Mouse (Mus musculus) intestine, postnatal 0 days (tissue): ENCODE measurements at regions not wholly inside any gene's neighbourhood (a gene's known extent, or its start where the extent isn't known, plus 50 kb on each side); places are given as distances from the start of the nearest gene placed in this dataset.

ENCODE experiments used
- ATAC-seq: fragments of 200-750 bp; cut with Nextera tagmentation; 2 replicates; pipeline ENCODE4 v1.8.0; 2017; ENCODE audit warnings: mild to moderate bottlenecking, moderate TSS enrichment, moderate library complexity
- H3K27ac ChIP-seq: fragments of 300-500 bp; sonication (generic); 2 replicates; pipeline ENCODE4 v1.5.1; 2014; ENCODE audit warnings: mild to moderate bottlenecking, low read depth, low read length, moderate library complexity
- H3K27me3 ChIP-seq: fragments of 300-500 bp; sonication (generic); replicated peaks from 2 replicates; pipeline ENCODE4 v1.6.1; 2014; ENCODE audit warnings: low read length, mixed read lengths; ENCODE audit not compliant: control insufficient read depth, insufficient read depth
- H3K36me3 ChIP-seq: fragments of 300-500 bp; sonication (generic); 2 replicates; pipeline ENCODE4 v1.6.1; 2014; ENCODE audit warnings: mild to moderate bottlenecking, moderate library complexity; ENCODE audit not compliant: control insufficient read depth, insufficient read depth
- H3K4me1 ChIP-seq: fragments of 300-500 bp; sonication (generic); replicated peaks from 2 replicates; pipeline ENCODE4 v1.6.1; 2014; ENCODE audit warnings: antibody characterized with exemption, low read length, mixed read lengths; ENCODE audit not compliant: control insufficient read depth, insufficient read depth
- H3K4me2 ChIP-seq: fragments of 300-500 bp; sonication (generic); replicated peaks from 2 replicates; pipeline ENCODE4 v1.6.1; 2014; ENCODE audit warnings: low read depth, mild to moderate bottlenecking, moderate library complexity
- H3K4me3 ChIP-seq: fragments of 300-500 bp; sonication (generic); 2 replicates; pipeline ENCODE4 v1.5.1; 2014; ENCODE audit warnings: low read depth, low read length
- H3K9ac ChIP-seq: fragments of 300-500 bp; sonication (generic); 2 replicates; pipeline ENCODE4 v1.6.1; 2014; ENCODE audit warnings: mild to moderate bottlenecking, low read depth, low read length
- H3K9me3 ChIP-seq: fragments of 300-500 bp; sonication (generic); 2 replicates; pipeline ENCODE4 v1.6.1; 2016; ENCODE audit warnings: mixed run types; ENCODE audit not compliant: control insufficient read depth
- CTCF ChIP-seq: sonication (generic); IDR thresholded peaks from 2 replicates; pipeline ENCODE4 v1.5.1; 2016; ENCODE audit warnings: low read depth, mild to moderate bottlenecking, control low read depth, antibody characterized with exemption, moderate library complexity
- WGBS: fragments of 180-500 bp; shearing (Covaris S2); extraction: QIAGEN DNeasy Blood & Tissue Kit; methylation state at CpG from one replicate; pipeline ENCODE4 v1.1.7; 2014; 5-methylcytosine and 5-hydroxymethylcytosine counted together

- no peak overlapping the region for H3K4me3 ChIP-seq
- H3K4me1 ChIP-seq, result 0 out of 2 replicates have a peak, but pooled peaks cover 2% of the 10 kb centered on the region
- H3K9ac ChIP-seq, result no peak overlapping the region
- ATAC-seq, result peak; percentile 79
- no peak for TF ChIP-seq CTCF
- no peaks in the 10 kb centered on the region for H3K9me3 ChIP-seq
- no peaks in the 10 kb centered on the region for H3K27me3 ChIP-seq
- 39% methylated on average over 11 of the region's 11 CpGs for WGBS
- no peak overlapping the region for H3K27ac ChIP-seq
- no peak overlapping the region for H3K4me2 ChIP-seq
- H3K36me3 ChIP-seq, result no peaks in the 10 kb centered on the region
Measured at GRCm38 (mm10) chr12:25265560-25266525, 168.9 kb upstream of the Id2 start.

- H3K27me3 ChIP-seq, result no peaks in the 10 kb centered on the region
- WGBS, result 68% methylated on average over 13 of the region's 13 CpGs
- no peak for TF ChIP-seq CTCF
- 0 out of 2 replicates have a peak, but pooled peaks cover 2% of the 10 kb centered on the region for H3K4me1 ChIP-seq
- no peak overlapping the region for H3K4me2 ChIP-seq
- no peaks in the 10 kb centered on the region for H3K36me3 ChIP-seq
- no peaks in the 10 kb centered on the region for H3K9me3 ChIP-seq
- H3K27ac ChIP-seq, result no peak overlapping the region
- no peak for ATAC-seq
- no peak overlapping the region for H3K9ac ChIP-seq
- no peak overlapping the region for H3K4me3 ChIP-seq
Measured at GRCm38 (mm10) chr12:25265066-25265465, 168.1 kb upstream of the Id2 start.

GRCm38 (mm10) chr12:25264408-25264807, 167.5 kb upstream of the Id2 start:
- H3K36me3 ChIP-seq, result no peaks in the 10 kb centered on the region
- H3K9me3 ChIP-seq, result no peaks in the 10 kb centered on the region
- H3K9ac ChIP-seq, result no peak overlapping the region
- 0 out of 2 replicates have a peak, but pooled peaks cover 2% of the 10 kb centered on the region for H3K4me1 ChIP-seq
- peak; percentile 13; the same call in 1 of the 2 replicates for TF ChIP-seq CTCF
- no peak overlapping the region for H3K4me2 ChIP-seq
- no peaks in the 10 kb centered on the region for H3K27me3 ChIP-seq
- WGBS, result 93% methylated on average over 3 of the region's 3 CpGs
- H3K27ac ChIP-seq, result no peak overlapping the region
- no peak for ATAC-seq
- H3K4me3 ChIP-seq, result no peak overlapping the region

- Histone ChIP-seq H3K9ac (no peak overlapping the region), H3K36me3 (no peaks in the 10 kb centered on the region), H3K4me3 (no peak overlapping the region), H3K27ac (no peak overlapping the region), H3K4me2 (no peak overlapping the region), H3K9me3 (no peaks in the 10 kb centered on the region), H3K27me3 (no peaks in the 10 kb centered on the region), H3K4me1 (0 out of 2 replicates have a peak, but pooled peaks cover 2% of the 10 kb centered on the region)
- no peak for TF ChIP-seq CTCF
- ATAC-seq, result no peak
- WGBS, result 85% methylated on average over 3 of the region's 3 CpGs
Measured at GRCm38 (mm10) chr12:25262461-25262860, 165.5 kb upstream of the Id2 start.

GRCm38 (mm10) chr12:25259123-25259522, 162.2 kb upstream of the Id2 start:
- no peaks in the 10 kb centered on the region for H3K4me1 ChIP-seq
- H3K27me3 ChIP-seq, result no peaks in the 10 kb centered on the region
- no peak overlapping the region for H3K27ac ChIP-seq
- ATAC-seq, result no peak
- H3K9me3 ChIP-seq, result no peaks in the 10 kb centered on the region
- no peaks in the 10 kb centered on the region for H3K36me3 ChIP-seq
- TF ChIP-seq CTCF, result no peak
- H3K4me2 ChIP-seq, result no peak overlapping the region
- H3K9ac ChIP-seq, result no peak overlapping the region
- no peak overlapping the region for H3K4me3 ChIP-seq
- WGBS, result 96% methylated on average over 2 of the region's 2 CpGs

GRCm38 (mm10) chr12:25256268-25256667, 159.3 kb upstream of the Id2 start:
- Histone ChIP-seq H3K27ac (no peak overlapping the region), H3K9ac (no peak overlapping the region), H3K4me1 (peaks cover 7% of the 10 kb centered on the region), H3K4me2 (no peak overlapping the region), H3K27me3 (no peaks in the 10 kb centered on the region), H3K9me3 (no peaks in the 10 kb centered on the region), H3K36me3 (no peaks in the 10 kb centered on the region), H3K4me3 (no peak overlapping the region)
- no peak for ATAC-seq
- WGBS, result 64% methylated on average over 6 of the region's 6 CpGs
- no peak for TF ChIP-seq CTCF
